Mouse (Mus musculus) lung, postnatal 10 days (tissue): Measurements from ENCODE around the gene Lrriq4.

ENCODE experiments used
- DNase-seq: peaks from one replicate; pipeline ENCODE4 v3.0.0; 2021

Gene Lrriq4

GRCm38 (mm10) chr3:30687216-30687615 lies 42.9 kb downstream of the Lrriq4 start:
- DNase-seq, result peak; percentile 16

- no peak for DNase-seq
Measured at GRCm38 (mm10) chr3:30690976-30691375, 46.7 kb downstream of the Lrriq4 start.

GRCm38 (mm10) chr3:30695661-30696060 lies 51.4 kb downstream of the Lrriq4 start:
- DNase-seq, result no peak

GRCm38 (mm10) chr3:30696346-30696745 lies 52.0 kb downstream of the Lrriq4 start:
- DNase-seq, result peak; percentile 64

- no peak for DNase-seq
Measured at GRCm38 (mm10) chr3:30697891-30698290, 53.6 kb downstream of the Lrriq4 start.

GRCm38 (mm10) chr3:30699711-30700505 lies 55.6 kb downstream of the Lrriq4 start, which contains the start of gene Lrrc31:
Gene Lrrc31 (minus strand): TSS chr3:30699843.
- DNase-seq, result peak; percentile 5

- no peak for DNase-seq
Measured at GRCm38 (mm10) chr3:30705977-30706376, 61.7 kb downstream of the Lrriq4 start.

GRCm38 (mm10) chr3:30706614-30707276 lies 62.4 kb downstream of the Lrriq4 start:
- DNase-seq, result no peak

- no peak for DNase-seq
Measured at GRCm38 (mm10) chr3:30710191-30710590, 65.9 kb downstream of the Lrriq4 start.

- no peak for DNase-seq
Measured at GRCm38 (mm10) chr3:30713334-30713733, 69.0 kb downstream of the Lrriq4 start.

GRCm38 (mm10) chr3:30718649-30719048 lies 74.3 kb downstream of the Lrriq4 start:
- DNase-seq, result no peak
